Mouse (Mus musculus): ENCODE measurements around the gene Prox2. TPM values are rescaled to one million over a fixed set of nuclear protein-coding genes. Genes with fewer than 3 reads are reported as not detected.

Gene Prox2
- 3.8 and 4.7 TPM in 2 replicates for polyA plus RNA-seq (2016; fragmentation: Nextera tagmentation; extraction: Ambion mirVana)

DNA sequence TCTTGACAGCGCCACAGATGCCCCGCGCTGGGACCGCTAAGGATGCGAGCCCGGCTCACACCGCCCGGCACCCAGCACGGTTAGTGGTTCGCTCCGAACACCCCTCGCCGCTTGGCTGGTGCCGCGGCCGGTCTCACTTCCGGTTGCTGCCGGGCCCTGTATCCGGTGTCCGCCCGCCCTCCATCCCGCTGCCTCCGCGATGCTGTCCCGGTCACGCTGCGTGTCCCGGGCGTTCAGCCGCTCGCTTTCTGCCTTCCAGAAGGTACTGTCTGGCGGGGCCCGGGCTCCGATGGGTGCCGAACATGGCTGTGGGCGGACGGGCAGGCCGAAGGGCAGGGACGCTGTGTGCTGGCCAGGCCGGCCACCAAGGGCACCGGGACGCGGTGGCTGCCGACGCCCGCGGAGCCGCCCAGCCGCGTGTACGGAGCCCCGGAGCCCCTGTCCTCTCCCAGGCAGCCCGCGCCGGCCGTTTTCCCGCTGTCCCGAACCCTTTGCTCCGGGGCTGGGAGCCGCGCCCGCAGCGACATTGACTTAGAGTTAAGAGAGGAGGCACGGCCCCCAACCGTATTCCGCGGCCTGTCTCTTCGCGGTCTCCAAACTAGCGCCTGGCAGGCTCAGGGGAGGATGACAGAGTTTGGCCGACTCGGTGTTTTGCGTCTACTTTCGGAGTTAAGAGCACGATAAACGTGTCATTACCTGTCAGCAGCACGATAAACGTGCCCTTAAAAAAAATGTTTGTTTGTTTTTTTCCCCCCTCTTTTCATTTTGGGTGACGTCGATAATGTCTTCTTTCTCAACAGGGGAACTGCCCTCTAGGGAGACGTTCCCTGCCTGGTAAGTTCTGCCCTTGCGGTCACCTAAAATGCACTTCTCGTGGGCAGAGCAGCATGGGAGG is at the start of gene Prox2, which contains the start of gene Dlst:
TSS of gene Prox2 (minus strand) at position 62 of the 895 bp plus-strand sequence.
TSS of gene Dlst (plus strand) at position 136 of the 895 bp plus-strand sequence.
- Histone ChIP-seq H3K27ac (peak within 1 kb of the TSS; percentile 92), H3K27me3 (ENCODE audit: insufficient read depth, poor library complexity, severe bottlenecking) (0 out of 2 replicates have a peak, but pooled peaks cover 4% of the 10 kb centered on the region), H3K9me3 (no peaks in the 10 kb centered on the region), H3K36me3 (peaks cover 26% of the 10 kb centered on the region), H3K4me1 (replicated peaks) (peaks cover 42% of the 10 kb centered on the region), H3K4me3 (peak within 1 kb of the TSS; percentile 79)
- under 1% methylated on average over 83 of the region's 83 CpGs for WGBS
- DNase-seq (ENCODE audit: low spot score) = peak; percentile 91

DNA sequence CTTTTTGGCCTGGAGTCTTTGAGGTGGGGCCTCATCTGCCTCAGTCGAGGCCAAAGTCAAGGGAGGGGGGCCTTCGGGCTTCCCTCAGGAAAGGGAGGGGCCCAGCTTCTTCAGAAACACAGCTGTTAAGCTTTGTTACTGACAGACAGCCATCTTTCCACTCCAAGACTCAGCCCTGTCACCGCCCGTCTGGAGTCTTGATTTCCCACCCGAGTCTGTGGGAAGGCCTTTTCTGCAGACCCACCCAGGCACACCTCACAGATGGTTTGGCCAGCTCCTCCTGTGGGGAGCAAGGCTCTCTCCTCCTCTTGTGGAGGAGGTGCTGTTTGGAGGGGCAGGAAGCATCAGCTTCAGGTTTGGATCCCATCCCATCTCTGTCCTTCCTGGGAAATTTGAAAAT is 49.0 kb upstream of the Prox2 start:
- Histone ChIP-seq H3K27me3 (ENCODE audit: insufficient read depth, poor library complexity, severe bottlenecking) (no peaks in the 10 kb centered on the region), H3K4me3 (no peak overlapping the region), H3K9me3 (no peaks in the 10 kb centered on the region), H3K36me3 (no peaks in the 10 kb centered on the region), H3K27ac (no peak overlapping the region), H3K4me1 (replicated peaks) (no peaks in the 10 kb centered on the region)
- WGBS = 79% methylated on average over 5 of the region's 5 CpGs
- DNase-seq (ENCODE audit: low spot score) = no peak

DNA sequence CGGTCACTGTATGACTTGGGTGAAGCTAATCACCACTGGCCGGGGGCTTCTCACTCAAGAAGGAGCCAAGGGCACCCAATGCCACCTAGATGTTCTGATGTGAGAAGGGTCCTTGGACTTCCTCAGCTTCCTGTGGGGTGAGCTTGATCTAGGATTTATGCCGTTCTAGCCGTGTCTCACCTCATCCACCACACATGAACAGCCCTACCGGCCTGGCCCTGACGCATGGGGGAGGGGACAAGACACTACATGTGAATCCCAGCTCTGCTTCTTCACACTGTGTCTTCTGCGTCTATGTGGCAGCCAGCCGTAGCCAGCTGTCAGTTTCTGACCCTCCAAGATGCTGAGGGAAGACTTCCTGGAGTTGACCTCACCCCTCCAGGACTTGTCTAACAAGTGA is 48.2 kb upstream of the Prox2 start:
- H3K9me3 ChIP-seq = no peaks in the 10 kb centered on the region
- no peaks in the 10 kb centered on the region for H3K36me3 ChIP-seq
- H3K4me3 ChIP-seq = no peak overlapping the region
- no peaks in the 10 kb centered on the region for H3K4me1 ChIP-seq (replicated peaks)
- DNase-seq (ENCODE audit: low spot score) = no peak
- H3K27ac ChIP-seq = no peak overlapping the region
- H3K27me3 ChIP-seq (ENCODE audit: insufficient read depth, poor library complexity, severe bottlenecking) = no peaks in the 10 kb centered on the region
- WGBS = 86% methylated on average over 8 of the region's 8 CpGs

DNA sequence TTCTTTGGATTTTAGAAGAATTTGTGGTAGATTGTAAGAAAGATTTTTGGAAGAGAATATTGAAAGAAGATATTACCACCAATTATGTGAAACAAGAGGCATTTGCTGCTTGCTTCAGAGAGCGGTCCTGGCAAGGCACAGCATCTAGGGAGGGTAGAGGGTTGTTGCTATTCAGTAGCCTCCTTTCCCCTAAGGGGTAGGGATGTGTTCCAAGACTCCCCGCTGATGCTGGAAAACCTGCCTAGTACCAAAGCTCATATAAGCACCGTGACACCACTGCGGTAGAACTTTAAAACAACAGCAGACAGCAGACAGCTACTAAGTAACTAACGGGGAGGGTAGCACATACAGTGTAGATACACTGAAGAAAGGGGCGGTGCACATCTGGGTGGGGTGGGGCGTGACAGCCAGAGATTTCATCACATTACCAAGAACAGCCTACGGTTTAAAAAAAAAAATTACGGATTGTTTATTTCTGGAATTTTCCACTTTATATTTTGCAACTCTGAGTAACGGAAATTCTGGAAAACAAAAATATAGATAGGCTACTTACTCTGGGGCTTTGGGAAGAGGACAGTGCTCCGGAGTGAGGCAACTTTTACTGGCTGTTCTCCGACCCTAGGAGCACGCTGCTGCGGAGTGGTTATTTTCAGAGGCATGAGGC is 47.4 kb upstream of the Prox2 start:
- no peak overlapping the region for H3K4me3 ChIP-seq
- no peaks in the 10 kb centered on the region for H3K36me3 ChIP-seq
- WGBS = 88% methylated on average over 14 of the region's 14 CpGs
- peaks cover 2% of the 10 kb centered on the region; the same call in 1 of the 2 replicates for H3K27me3 ChIP-seq (ENCODE audit: insufficient read depth, poor library complexity, severe bottlenecking)
- H3K9me3 ChIP-seq = no peaks in the 10 kb centered on the region
- H3K4me1 ChIP-seq (replicated peaks) = no peaks in the 10 kb centered on the region
- DNase-seq (ENCODE audit: low spot score) = no peak
- no peak overlapping the region for H3K27ac ChIP-seq

DNA sequence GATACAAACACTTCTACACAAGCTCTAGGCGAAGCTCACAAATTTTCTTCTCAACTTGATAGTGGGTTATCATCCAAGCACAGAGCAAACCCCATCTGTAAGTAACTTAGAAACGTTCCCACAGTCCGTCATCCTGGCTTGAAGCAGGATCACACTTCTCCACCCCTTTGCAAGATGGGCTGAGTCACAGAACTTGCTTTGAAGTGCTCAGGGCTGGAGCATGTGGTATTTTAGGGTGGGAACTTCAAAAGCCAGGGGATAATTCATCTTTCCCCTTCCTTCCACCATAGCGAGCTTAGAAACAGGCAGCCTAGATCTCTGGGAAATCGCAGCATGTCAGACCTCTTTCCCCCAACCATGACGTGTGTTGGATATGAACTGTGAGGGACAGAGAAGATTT is 45.8 kb upstream of the Prox2 start:
- WGBS = 74% methylated on average over 6 of the region's 6 CpGs
- no peak for DNase-seq (ENCODE audit: low spot score)
- H3K27ac ChIP-seq = no peak overlapping the region

DNA sequence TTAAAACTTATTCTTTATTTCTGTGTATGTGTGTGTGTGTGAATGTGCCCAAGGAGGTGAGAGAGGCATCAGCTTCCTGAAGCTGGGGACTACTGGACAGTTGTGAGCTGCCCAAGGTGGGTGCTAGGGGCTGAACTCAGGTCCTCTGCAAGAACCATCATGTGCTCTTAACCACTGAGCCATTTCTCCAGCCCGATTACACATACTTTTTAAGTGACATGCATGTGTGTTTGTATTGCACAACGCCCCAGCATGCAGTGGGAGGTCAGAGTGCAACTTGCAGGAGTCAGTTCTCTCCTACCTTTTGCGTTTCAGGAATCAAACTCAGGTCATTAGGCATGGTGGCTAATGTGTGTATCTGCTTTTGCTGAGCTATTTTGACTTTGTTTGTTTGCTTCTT is 42.5 kb upstream of the Prox2 start:
- WGBS = 72% methylated on average over 3 of the region's 3 CpGs

More for the DNA sequence above, 45.8 kb upstream of the Prox2 start:
- peaks cover 3% of the 10 kb centered on the region for H3K4me1 ChIP-seq (replicated peaks)
- H3K9me3 ChIP-seq = no peaks in the 10 kb centered on the region
- peaks cover 10% of the 10 kb centered on the region for H3K27me3 ChIP-seq (ENCODE audit: insufficient read depth, poor library complexity, severe bottlenecking)
- H3K4me3 ChIP-seq = no peak overlapping the region
- no peaks in the 10 kb centered on the region for H3K36me3 ChIP-seq

DNA sequence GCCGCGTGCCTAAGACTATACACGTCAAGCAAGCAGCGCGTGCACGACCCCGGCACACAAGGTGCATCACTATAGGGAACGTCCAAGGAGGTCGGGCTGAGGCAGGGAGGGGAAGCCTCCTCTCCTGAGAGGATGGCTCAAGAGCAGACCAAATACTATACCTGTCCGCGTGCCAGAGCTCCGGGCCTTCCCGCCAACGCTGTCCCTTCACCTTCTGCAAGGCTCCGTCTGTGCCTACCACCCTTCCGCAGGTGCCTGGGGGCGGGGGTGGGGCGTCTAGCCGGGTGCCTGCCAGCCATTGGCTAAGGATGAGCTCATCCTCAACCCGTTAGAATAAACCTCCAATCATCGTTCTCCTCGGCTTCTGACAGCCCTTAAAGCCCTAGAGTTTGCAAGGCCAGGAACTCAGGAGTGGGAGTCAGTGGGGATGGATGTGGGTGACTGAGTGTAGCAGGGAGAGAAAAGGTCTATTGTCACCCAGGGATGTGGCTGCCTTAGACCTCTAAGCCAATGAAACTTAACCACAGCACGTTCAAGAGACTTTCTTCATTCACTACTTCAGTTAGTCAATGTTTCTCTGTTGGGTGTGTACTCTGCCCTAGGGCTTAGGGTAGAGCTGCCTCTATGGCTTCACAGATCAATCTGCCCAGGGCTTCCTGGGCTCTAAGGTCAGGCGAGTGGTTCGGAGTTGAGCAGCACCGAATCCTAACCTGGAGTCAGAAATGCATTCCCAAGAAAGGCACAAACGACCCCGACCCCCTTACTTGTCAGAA is 40.6 kb upstream of the Prox2 start, which contains the start of gene Rps6kl1:
TSS of gene Rps6kl1 (minus strand) at position 263 of the 773 bp plus-strand sequence.
- Histone ChIP-seq H3K4me3 (peak within 1 kb of the TSS; percentile 45), H3K27ac (peak within 1 kb of the TSS; percentile 75; the same call in 1 of the 2 replicates), H3K4me1 (replicated peaks) (peaks cover 35% of the 10 kb centered on the region), H3K27me3 (ENCODE audit: insufficient read depth, poor library complexity, severe bottlenecking) (peaks cover 45% of the 10 kb centered on the region), H3K9me3 (no peaks in the 10 kb centered on the region), H3K36me3 (no peaks in the 10 kb centered on the region)
- WGBS = 15% methylated on average over 28 of the region's 28 CpGs
- DNase-seq (ENCODE audit: low spot score) = peak; percentile 53

More for the DNA sequence above, 42.5 kb upstream of the Prox2 start:
- Histone ChIP-seq H3K4me3 (no peak overlapping the region), H3K4me1 (replicated peaks) (peaks cover 18% of the 10 kb centered on the region), H3K27me3 (ENCODE audit: insufficient read depth, poor library complexity, severe bottlenecking) (peaks cover 30% of the 10 kb centered on the region), H3K36me3 (no peaks in the 10 kb centered on the region), H3K9me3 (no peaks in the 10 kb centered on the region), H3K27ac (no peak overlapping the region)
- no peak for DNase-seq (ENCODE audit: low spot score)

DNA sequence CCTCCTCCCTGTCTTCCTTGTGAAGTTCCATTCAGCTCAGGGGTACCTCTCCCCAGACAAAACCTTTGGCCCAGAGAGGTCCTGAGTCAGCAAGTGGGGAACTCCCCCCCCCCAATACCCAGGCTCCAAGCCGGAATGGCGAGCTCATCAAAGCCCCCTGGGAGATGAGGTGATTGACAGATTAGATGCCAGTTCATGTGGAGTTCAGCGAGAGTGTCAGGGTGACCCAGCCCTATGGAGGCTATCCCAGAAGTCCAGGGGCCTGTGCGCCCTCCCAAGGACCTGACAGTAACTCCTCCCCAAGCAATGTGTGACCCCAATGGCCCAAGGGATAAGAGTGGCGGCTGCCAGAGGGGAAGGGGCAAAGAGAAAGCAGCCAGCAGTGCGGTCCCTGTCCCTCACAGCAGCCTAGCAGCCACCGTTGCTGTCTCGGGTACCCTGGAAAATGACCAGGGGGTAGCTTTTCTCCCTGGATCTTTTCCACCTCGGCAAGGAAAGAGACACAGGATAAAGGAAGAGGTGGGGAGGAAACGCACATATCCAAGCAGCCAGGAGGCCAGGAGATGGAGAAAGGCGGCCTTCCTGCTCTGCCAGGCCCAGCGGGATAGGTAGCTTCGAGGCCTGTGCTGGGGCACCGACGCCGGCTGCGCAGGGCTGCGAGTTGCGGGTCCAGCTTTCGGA is 39.9 kb upstream of the Prox2 start:
- H3K27ac ChIP-seq = peak overlapping the region; percentile 75; the same call in 1 of the 2 replicates

DNA sequence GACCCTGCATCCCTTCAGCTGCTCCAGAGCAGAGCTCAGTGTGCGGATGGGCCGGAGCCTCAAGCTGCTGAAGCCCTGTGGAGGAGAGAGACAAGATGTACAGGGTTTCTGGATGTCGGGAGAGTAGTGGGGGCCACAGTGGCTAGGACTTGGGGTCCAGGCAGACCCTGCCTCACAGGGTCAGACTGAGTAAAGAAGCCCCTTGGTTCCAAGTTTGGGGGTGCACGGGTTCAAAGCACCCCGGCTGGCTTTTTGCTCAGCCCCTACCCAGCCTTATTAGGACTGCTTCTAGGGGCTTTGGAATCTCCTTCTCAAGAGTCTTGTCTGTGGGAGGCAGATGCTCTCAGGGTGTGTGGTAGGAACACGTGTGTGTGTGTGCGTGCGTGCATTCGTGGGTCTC is 36.3 kb upstream of the Prox2 start:
- DNase-seq (ENCODE audit: low spot score) = no peak
- H3K27me3 ChIP-seq (ENCODE audit: insufficient read depth, poor library complexity, severe bottlenecking) = peaks cover 40% of the 10 kb centered on the region
- no peak overlapping the region for H3K4me3 ChIP-seq
- H3K27ac ChIP-seq = peak overlapping the region; percentile 46; the same call in 1 of the 2 replicates
- H3K9me3 ChIP-seq = no peaks in the 10 kb centered on the region
- H3K36me3 ChIP-seq = no peaks in the 10 kb centered on the region
- WGBS = 78% methylated on average over 9 of the region's 9 CpGs
- peaks cover 48% of the 10 kb centered on the region for H3K4me1 ChIP-seq (replicated peaks)

More for the DNA sequence above, 39.9 kb upstream of the Prox2 start:
- no peaks in the 10 kb centered on the region for H3K9me3 ChIP-seq
- H3K36me3 ChIP-seq = no peaks in the 10 kb centered on the region
- 7% methylated on average over 20 of the region's 20 CpGs for WGBS
- DNase-seq (ENCODE audit: low spot score) = no peak
- peaks cover 42% of the 10 kb centered on the region for H3K4me1 ChIP-seq (replicated peaks)
- peaks cover 45% of the 10 kb centered on the region for H3K27me3 ChIP-seq (ENCODE audit: insufficient read depth, poor library complexity, severe bottlenecking)
- H3K4me3 ChIP-seq = peak overlapping the region; percentile 45

DNA sequence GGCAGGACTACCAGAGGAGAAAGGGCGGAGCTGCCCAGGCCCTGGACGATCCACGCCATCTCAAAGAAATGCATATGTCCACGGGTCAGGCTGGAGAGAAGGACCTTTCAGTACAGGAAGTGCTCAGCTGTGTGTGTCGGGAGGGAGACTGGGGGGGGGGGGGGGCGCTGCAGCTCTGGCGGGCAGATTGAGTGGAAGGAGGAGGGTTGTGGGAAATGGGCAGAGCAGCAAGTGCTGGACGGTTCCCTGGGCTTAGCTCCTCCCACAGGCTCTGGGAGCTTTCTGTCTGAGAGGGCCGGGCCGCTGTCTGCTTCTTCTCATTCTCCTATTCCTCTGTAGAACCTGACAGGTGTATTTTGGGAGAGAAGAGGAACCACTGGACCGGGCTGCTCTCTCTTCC is 35.8 kb upstream of the Prox2 start:
- peaks cover 39% of the 10 kb centered on the region for H3K27me3 ChIP-seq (ENCODE audit: insufficient read depth, poor library complexity, severe bottlenecking)
- H3K27ac ChIP-seq = peak overlapping the region; percentile 46; the same call in 1 of the 2 replicates
- H3K4me3 ChIP-seq = no peak overlapping the region
- 28% methylated on average over 10 of the region's 11 CpGs for WGBS
- DNase-seq (ENCODE audit: low spot score) = no peak
- no peaks in the 10 kb centered on the region for H3K36me3 ChIP-seq
- peaks cover 45% of the 10 kb centered on the region for H3K4me1 ChIP-seq (replicated peaks)
- no peaks in the 10 kb centered on the region for H3K9me3 ChIP-seq

DNA sequence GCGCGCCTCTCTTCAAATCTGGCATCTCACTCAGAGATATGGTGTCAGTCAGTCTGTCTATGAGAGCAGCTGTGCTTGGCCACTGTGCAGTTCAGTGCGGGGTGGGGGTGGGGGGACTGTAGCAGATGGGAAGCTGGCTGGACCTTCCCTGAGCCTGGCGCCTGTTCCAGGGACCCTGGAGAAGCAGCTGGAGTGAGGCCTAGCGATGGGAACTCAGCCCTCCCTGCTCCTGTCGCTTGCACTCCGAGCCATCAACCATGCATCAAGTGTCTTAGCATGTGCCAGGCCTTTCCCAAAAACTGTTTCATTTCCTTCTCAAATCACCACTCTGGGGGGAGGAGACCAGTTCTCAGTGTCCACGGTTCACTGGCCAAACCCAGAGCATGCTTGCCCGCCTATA is 35.1 kb upstream of the Prox2 start:
- Histone ChIP-seq H3K4me3 (no peak overlapping the region), H3K4me1 (replicated peaks) (peaks cover 40% of the 10 kb centered on the region), H3K27me3 (ENCODE audit: insufficient read depth, poor library complexity, severe bottlenecking) (peaks cover 39% of the 10 kb centered on the region), H3K9me3 (no peaks in the 10 kb centered on the region), H3K36me3 (no peaks in the 10 kb centered on the region), H3K27ac (peak overlapping the region; percentile 23; the same call in 1 of the 2 replicates)
- DNase-seq (ENCODE audit: low spot score) = peak; percentile 35
- WGBS = 73% methylated on average over 9 of the region's 9 CpGs

DNA sequence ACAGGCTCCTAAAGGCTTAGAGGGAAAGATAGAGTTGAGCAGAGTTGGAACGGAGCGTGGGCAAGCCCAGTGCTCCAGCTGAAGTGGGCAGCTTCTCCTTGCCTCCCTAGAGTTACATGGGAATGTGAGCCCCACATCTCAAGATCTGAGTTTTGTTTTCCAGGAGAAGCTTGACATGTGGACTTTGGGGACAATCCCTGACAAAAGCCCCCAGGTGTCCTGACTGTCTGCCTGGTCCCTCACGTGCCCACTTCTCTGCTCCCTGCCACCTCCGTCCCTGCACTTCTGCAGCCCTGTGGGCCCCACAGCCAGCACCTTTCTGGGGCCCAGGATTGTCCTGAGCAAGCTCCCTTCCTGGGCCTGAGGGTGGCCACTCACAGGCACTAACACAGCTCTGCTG is 34.3 kb upstream of the Prox2 start:
- no peaks in the 10 kb centered on the region for H3K36me3 ChIP-seq
- H3K4me1 ChIP-seq (replicated peaks) = peaks cover 41% of the 10 kb centered on the region
- no peak overlapping the region for H3K27ac ChIP-seq
- H3K27me3 ChIP-seq (ENCODE audit: insufficient read depth, poor library complexity, severe bottlenecking) = peaks cover 34% of the 10 kb centered on the region
- 87% methylated on average over 4 of the region's 4 CpGs for WGBS
- H3K9me3 ChIP-seq = no peaks in the 10 kb centered on the region
- no peak overlapping the region for H3K4me3 ChIP-seq
- DNase-seq (ENCODE audit: low spot score) = no peak
